Mouse (Mus musculus) left cerebral cortex, adult 6 months (tissue): ENCODE data around the gene Ick. TPM values are rescaled to one million over a fixed set of nuclear protein-coding genes. Genes with fewer than 3 reads are reported as not detected.

Experiments used
- long read RNA-seq, 2 experiments: library from polyadenylated mRNA; unstranded; transcript quantifications; one replicate each; pipeline ENCODE4 v2.0.0; 2019 to 2020
- polyA plus RNA-seq: library from polyadenylated mRNA; unstranded; fragments of <200 nt; fragmentation: Nextera tagmentation; gene quantifications from 2 replicates; pipeline ENCODE4 v1.2.3, GENCODE M21; 2021

Ick gene
- 9.2 and 9.6 TPM in 2 replicates for polyA plus RNA-seq
- long read RNA-seq, experiment 1, full-length matches to known transcripts = 20 of 38 reads
- long read RNA-seq, experiment 1, partial matches to known transcripts = 5 of 38 reads
- long read RNA-seq, experiment 1, other reads (novel, unspliced or antisense) = 13 of 38 reads
- long read RNA-seq, experiment 2, full-length matches to known transcripts = 3 of 6 reads
- long read RNA-seq, experiment 2, partial matches to known transcripts = 2 of 6 reads
- long read RNA-seq, experiment 2, other reads (novel, unspliced or antisense) = 1 of 6 reads

DNA sequence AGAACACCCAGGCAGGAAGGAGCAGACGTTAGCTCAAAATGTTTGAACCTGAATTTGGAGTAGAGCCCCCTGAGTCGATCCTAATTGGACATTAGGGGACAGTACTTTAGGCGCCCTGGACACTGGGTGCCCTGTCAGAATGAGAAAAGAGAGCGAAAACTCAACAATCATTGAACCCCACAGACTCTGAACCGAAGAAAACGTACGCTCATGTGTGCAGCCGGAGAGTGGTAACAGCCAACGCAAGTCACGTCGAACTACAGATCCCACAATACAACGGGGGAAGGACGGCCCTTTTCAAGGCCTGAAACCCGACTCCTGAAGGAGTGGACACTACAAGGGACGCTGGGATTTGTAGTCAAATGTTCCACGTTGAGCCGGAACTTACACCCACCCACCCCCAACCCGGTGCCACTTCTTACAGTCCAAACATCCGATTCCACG is at the start of gene Ick, which contains the start of gene Fbxo9:
Ick (plus strand) TSS at position 397 of the 444 bp plus-strand sequence.
Fbxo9 (minus strand) TSS at position 270 of the 444 bp plus-strand sequence.

DNA sequence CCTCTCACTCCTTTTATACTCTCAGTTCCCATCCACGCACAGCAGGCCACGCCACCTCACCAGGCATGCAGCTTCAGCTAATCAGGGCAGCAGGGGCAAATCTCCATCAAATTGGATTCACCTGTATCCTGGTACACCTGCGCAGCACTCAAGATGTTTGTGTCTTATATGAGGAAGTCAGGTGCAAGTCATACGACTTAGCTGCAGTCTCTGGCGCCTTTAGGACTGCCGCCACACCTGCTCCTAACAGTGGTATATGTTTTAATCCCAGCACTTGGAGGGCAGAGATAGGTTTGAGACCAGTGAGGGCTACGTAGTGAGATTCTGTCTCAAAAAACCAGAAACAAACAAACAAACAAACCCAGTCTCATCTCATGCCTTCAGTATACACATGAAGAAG is 73.5 kb downstream of the Ick start, which contains the start of gene Gsta4:
Gsta4 (plus strand) TSS at position 301 of the 400 bp plus-strand sequence.

Other genes starting within 250 kb of the Ick start
- 37.8 and 72.7 TPM in 2 replicates for gene Elovl5, start 191.8 kb upstream of the Ick start, polyA plus RNA-seq
- gene Gcm1, start 57.3 kb upstream of the Ick start, polyA plus RNA-seq = not detected in 2 replicates
- 85.5 and 115 TPM in 2 replicates for gene Fbxo9, start 127 bp upstream of the Ick start, polyA plus RNA-seq
- gene Gsta4, start 73.6 kb downstream of the Ick start, polyA plus RNA-seq = 105 and 108 TPM in 2 replicates
- not detected in 2 replicates for gene Gsta1, start 121.5 kb downstream of the Ick start, polyA plus RNA-seq
- not detected in 2 replicates for gene Gm3776, start 147.9 kb downstream of the Ick start, polyA plus RNA-seq
- gene Gm10639, start 180.7 kb downstream of the Ick start, polyA plus RNA-seq = 0.19 TPM in 1 of 2 replicates, not detected in the other
- not detected in 2 replicates for gene Omt2a, start 205.6 kb downstream of the Ick start, polyA plus RNA-seq
- not detected in 2 replicates for gene Omt2b, start 218.4 kb downstream of the Ick start, polyA plus RNA-seq
- 1.1 and 1.4 TPM in 2 replicates for gene Gsta2, start 246.6 kb downstream of the Ick start, polyA plus RNA-seq